Mouse (Mus musculus) C2C12 (cell line): ENCODE data around the gene Cand1.

Experiments used
- CTCF ChIP-seq: IDR thresholded peaks from one replicate; pipeline ENCODE4 v1.5.1; 2011; ENCODE audit not compliant: control insufficient read depth, insufficient read depth, insufficient read length
- MYOD1 ChIP-seq: IDR thresholded peaks from one replicate; pipeline ENCODE4 v1.6.1; 2011; ENCODE audit warnings: low read depth; ENCODE audit not compliant: control insufficient read depth, insufficient read length

DNA sequence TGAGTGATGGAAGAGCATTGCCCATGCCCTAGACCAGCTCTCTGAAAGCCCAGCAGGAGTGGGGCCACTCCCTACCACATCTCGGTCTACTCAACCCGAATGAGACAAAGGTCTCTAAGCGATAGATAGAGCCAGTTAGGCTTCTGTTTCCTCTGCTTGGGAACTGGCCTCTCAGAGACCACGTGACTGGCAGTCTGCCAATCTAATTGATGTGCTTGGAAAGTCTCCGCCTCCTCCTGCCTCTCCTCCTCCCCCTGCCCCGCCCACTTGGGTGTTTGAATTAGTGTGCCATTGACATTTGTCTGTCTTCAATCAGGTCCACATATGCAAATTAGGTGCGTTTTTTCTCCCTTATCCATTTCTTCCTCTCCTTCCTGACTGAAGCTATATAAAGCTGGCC, 24.9 kb upstream of the Cand1 start:
- TF ChIP-seq CTCF (no peak), MYOD1 (no peak)
